Mouse (Mus musculus): Measurements from ENCODE around the gene Rbm25. TPM values are rescaled to one million over a fixed set of nuclear protein-coding genes. Genes with fewer than 3 reads are reported as not detected.

Rbm25 gene
- polyA plus RNA-seq, 1 experiment from 2014 or later = 305 TPM

- no peak for ATAC-seq (ENCODE audit: insufficient number of reproducible peaks, insufficient read depth, low FRiP score, low TSS enrichment)
- H3K9ac ChIP-seq = no peak overlapping the region
- H3K36me3 ChIP-seq = peaks cover 25% of the 10 kb centered on the region; the same call in 1 of the 2 replicates
- no peaks in the 10 kb centered on the region for H3K4me1 ChIP-seq
- 89% methylated on average over 7 of the region's 7 CpGs for WGBS
- no peak overlapping the region for H3K27ac ChIP-seq
- H3K4me3 ChIP-seq = no peak overlapping the region
- H3K9me3 ChIP-seq = no peaks in the 10 kb centered on the region
- no peak overlapping the region for H3K4me2 ChIP-seq (replicated peaks)
- no peaks in the 10 kb centered on the region for H3K27me3 ChIP-seq
Observed at GRCm38 (mm10) chr12:83708160-83709092, 77.4 kb downstream of the Rbm25 start.

- no peak overlapping the region for H3K27ac ChIP-seq
- no peak for ATAC-seq (ENCODE audit: insufficient number of reproducible peaks, insufficient read depth, low FRiP score, low TSS enrichment)
- no peak overlapping the region for H3K9ac ChIP-seq
- H3K27me3 ChIP-seq = no peaks in the 10 kb centered on the region
- WGBS = 94% methylated on average over 2 of the region's 2 CpGs
- H3K4me3 ChIP-seq = no peak overlapping the region
- no peak overlapping the region for H3K4me2 ChIP-seq (replicated peaks)
- H3K4me1 ChIP-seq = no peaks in the 10 kb centered on the region
- peaks cover 27% of the 10 kb centered on the region for H3K36me3 ChIP-seq
- H3K9me3 ChIP-seq = no peaks in the 10 kb centered on the region
Observed at GRCm38 (mm10) chr12:83709934-83710333, 78.9 kb downstream of the Rbm25 start.

- Histone ChIP-seq H3K9ac (no peak overlapping the region), H3K27ac (no peak overlapping the region), H3K4me3 (no peak overlapping the region), H3K27me3 (no peaks in the 10 kb centered on the region), H3K36me3 (peaks cover 55% of the 10 kb centered on the region), H3K9me3 (no peaks in the 10 kb centered on the region), H3K4me1 (no peaks in the 10 kb centered on the region), H3K4me2 (replicated peaks) (no peak overlapping the region)
- WGBS = 51% methylated on average over 2 of the region's 2 CpGs
- no peak for ATAC-seq (ENCODE audit: insufficient number of reproducible peaks, insufficient read depth, low FRiP score, low TSS enrichment)
Observed at GRCm38 (mm10) chr12:83713749-83714148, 82.7 kb downstream of the Rbm25 start.

GRCm38 (mm10) chr12:83716416-83717184 lies 85.6 kb downstream of the Rbm25 start:
- no peaks in the 10 kb centered on the region for H3K27me3 ChIP-seq
- H3K4me3 ChIP-seq = no peak overlapping the region
- H3K9ac ChIP-seq = no peak overlapping the region
- H3K9me3 ChIP-seq = no peaks in the 10 kb centered on the region
- H3K27ac ChIP-seq = no peak overlapping the region
- peaks cover 63% of the 10 kb centered on the region for H3K36me3 ChIP-seq
- WGBS = 91% methylated on average over 15 of the region's 15 CpGs
- H3K4me2 ChIP-seq (replicated peaks) = no peak overlapping the region
- H3K4me1 ChIP-seq = peaks cover 7% of the 10 kb centered on the region; the same call in 1 of the 2 replicates
- ATAC-seq (ENCODE audit: insufficient number of reproducible peaks, insufficient read depth, low FRiP score, low TSS enrichment) = no peak

- no peak for ATAC-seq (ENCODE audit: insufficient number of reproducible peaks, insufficient read depth, low FRiP score, low TSS enrichment)
- 96% methylated on average over 1 of the region's 1 CpGs for WGBS
- no peak overlapping the region for H3K4me3 ChIP-seq
Observed at GRCm38 (mm10) chr12:83719431-83719830, 88.4 kb downstream of the Rbm25 start.

GRCm38 (mm10) chr12:83721281-83721680 lies 90.2 kb downstream of the Rbm25 start:
- 51% methylated on average over 6 of the region's 6 CpGs for WGBS
- Histone ChIP-seq H3K9ac (no peak overlapping the region), H3K9me3 (no peaks in the 10 kb centered on the region), H3K27ac (peak overlapping the region; percentile 77), H3K27me3 (no peaks in the 10 kb centered on the region), H3K4me3 (no peak overlapping the region), H3K36me3 (peaks cover 61% of the 10 kb centered on the region), H3K4me1 (peaks cover 7% of the 10 kb centered on the region; the same call in 1 of the 2 replicates), H3K4me2 (replicated peaks) (no peak overlapping the region)
- 0 out of 2 replicates have a peak, but pooled peaks have one; percentile 47 for ATAC-seq (ENCODE audit: insufficient number of reproducible peaks, insufficient read depth, low FRiP score, low TSS enrichment)

More at GRCm38 (mm10) chr12:83719431-83719830, 88.4 kb downstream of the Rbm25 start:
- no peak overlapping the region for H3K4me2 ChIP-seq (replicated peaks)
- peaks cover 7% of the 10 kb centered on the region; the same call in 1 of the 2 replicates for H3K4me1 ChIP-seq
- peaks cover 62% of the 10 kb centered on the region for H3K36me3 ChIP-seq
- no peak overlapping the region for H3K27ac ChIP-seq
- H3K27me3 ChIP-seq = no peaks in the 10 kb centered on the region
- no peaks in the 10 kb centered on the region for H3K9me3 ChIP-seq
- H3K9ac ChIP-seq = no peak overlapping the region

- no peak for ATAC-seq (ENCODE audit: insufficient number of reproducible peaks, insufficient read depth, low FRiP score, low TSS enrichment)
- no peak overlapping the region for H3K27ac ChIP-seq
- H3K4me2 ChIP-seq (replicated peaks) = no peak overlapping the region
- WGBS = 62% methylated on average over 3 of the region's 3 CpGs
- H3K27me3 ChIP-seq = no peaks in the 10 kb centered on the region
- peaks cover 57% of the 10 kb centered on the region for H3K36me3 ChIP-seq
- H3K9me3 ChIP-seq = no peaks in the 10 kb centered on the region
- no peak overlapping the region for H3K4me3 ChIP-seq
- peaks cover 7% of the 10 kb centered on the region; the same call in 1 of the 2 replicates for H3K4me1 ChIP-seq
- no peak overlapping the region for H3K9ac ChIP-seq
Observed at GRCm38 (mm10) chr12:83723037-83723436, 92.0 kb downstream of the Rbm25 start.

- no peak for ATAC-seq (ENCODE audit: insufficient number of reproducible peaks, insufficient read depth, low FRiP score, low TSS enrichment)
- no peak overlapping the region for H3K4me3 ChIP-seq
- 90% methylated on average over 12 of the region's 12 CpGs for WGBS
- no peak overlapping the region for H3K27ac ChIP-seq
- H3K4me1 ChIP-seq = no peaks in the 10 kb centered on the region
- H3K36me3 ChIP-seq = peaks cover 80% of the 10 kb centered on the region
- no peaks in the 10 kb centered on the region for H3K9me3 ChIP-seq
- H3K27me3 ChIP-seq = no peaks in the 10 kb centered on the region
- no peak overlapping the region for H3K9ac ChIP-seq
- H3K4me2 ChIP-seq (replicated peaks) = no peak overlapping the region
Observed at GRCm38 (mm10) chr12:83726510-83727308, 95.7 kb downstream of the Rbm25 start.

- Histone ChIP-seq H3K27ac (no peak overlapping the region), H3K9ac (no peak overlapping the region), H3K4me3 (no peak overlapping the region), H3K27me3 (no peaks in the 10 kb centered on the region), H3K4me1 (no peaks in the 10 kb centered on the region), H3K36me3 (peaks cover 77% of the 10 kb centered on the region), H3K4me2 (replicated peaks) (no peak overlapping the region), H3K9me3 (no peaks in the 10 kb centered on the region)
- WGBS = 94% methylated on average over 5 of the region's 5 CpGs
- no peak for ATAC-seq (ENCODE audit: insufficient number of reproducible peaks, insufficient read depth, low FRiP score, low TSS enrichment)
Observed at GRCm38 (mm10) chr12:83732225-83732624, 101.2 kb downstream of the Rbm25 start.

All from embryonic facial prominence, embryonic 12.5 days (tissue).